Mouse (Mus musculus): ENCODE measurements around the gene Dst. TPM values are rescaled to one million over a fixed set of nuclear protein-coding genes. Genes with fewer than 3 reads are reported as not detected.

Dst gene
- total and polyA plus RNA-seq, 3 experiments = 0.08 to 0.60 TPM; not detected in 1

- Histone ChIP-seq H3K4me1 (ENCODE audit: control insufficient read depth in 1 of 2, insufficient read depth in 2 of 2, low read length in 2 of 2) (no peaks in the 10 kb centered on the region), H3K9ac (ENCODE audit: control insufficient read depth, low read depth, low read length, poor library complexity, severe bottlenecking) (no peak overlapping the region), H3K36me3 (ENCODE audit: control insufficient read depth in 1 of 2, insufficient read depth in 2 of 2, low read length in 2 of 2) (no peaks in the 10 kb centered on the region), H3K27ac (ENCODE audit: control insufficient read depth, low read depth, low read length) (no peak overlapping the region), H3K27me3 (ENCODE audit: control insufficient read depth in 1 of 2, insufficient read depth in 2 of 2, low read length in 2 of 2) (no peaks in the 10 kb centered on the region), H3K4me3 (ENCODE audit: control insufficient read depth in 1 of 2, insufficient read depth in 1 of 2, low read depth in 2 of 2, low read length in 2 of 2) (no peak overlapping the region), H3K9me3 (replicated peaks; ENCODE audit: insufficient read depth, low read length) (no peaks in the 10 kb centered on the region), H3K79me2 (ENCODE audit: control insufficient read depth, insufficient read depth, low read length, poor library complexity) (no peaks in the 10 kb centered on the region)
- no peak for TF ChIP-seq CHD2 (IDR thresholded peaks at IDR 0.05; ENCODE audit: low read length)
- no peak for TF ChIP-seq EP300 (IDR thresholded peaks at IDR 0.05; ENCODE audit: low read depth in 1 of 2, low read length in 2 of 2)
- no peak for TF ChIP-seq NRF1 (IDR thresholded peaks at IDR 0.05; ENCODE audit: insufficient read depth, low read depth, low read length, poor library complexity, severe bottlenecking)
- TF ChIP-seq MAFK (IDR thresholded peaks at IDR 0.05; ENCODE audit: borderline replicate concordance, low read depth, low read length) = no peak
- TF ChIP-seq ZKSCAN1 (IDR thresholded peaks at IDR 0.05; ENCODE audit: low read depth, low read length) = no peak
- TF ChIP-seq ZC3H11A (IDR thresholded peaks at IDR 0.05; ENCODE audit: low read depth, low read length) = no peak
- TF ChIP-seq MYC (IDR thresholded peaks at IDR 0.05; ENCODE audit: low read depth, low read length) = no peak
- TF ChIP-seq TAL1 (IDR thresholded peaks at IDR 0.05; ENCODE audit: low read length) = no peak
- no peak for TF ChIP-seq GATA1 (IDR thresholded peaks at IDR 0.05; ENCODE audit: low read depth, low read length)
- TF ChIP-seq USF1 (IDR thresholded peaks at IDR 0.05; ENCODE audit: low read depth, low read length) = no peak
- no peak for TF ChIP-seq MAX (IDR thresholded peaks at IDR 0.05; ENCODE audit: low read length)
- no peak for TF ChIP-seq CHD1 (IDR thresholded peaks at IDR 0.05; ENCODE audit: low read depth, low read length)
- no peak for TF ChIP-seq JUND (IDR thresholded peaks at IDR 0.05; ENCODE audit: low read depth, low read length)
- DNase-seq (ENCODE audit: low read depth, low spot score) = no peak
These were observed 248.0 kb downstream of the Dst start for GRCm38 (mm10) chr1:34156058-34156457.

GRCm38 (mm10) chr1:34157702-34158101 is 249.7 kb downstream of the Dst start:
- DNase-seq (ENCODE audit: low read depth, low spot score) = no peak
- no peaks in the 10 kb centered on the region for H3K4me1 ChIP-seq (ENCODE audit: control insufficient read depth in 1 of 2, insufficient read depth in 2 of 2, low read length in 2 of 2)
- H3K9ac ChIP-seq (ENCODE audit: control insufficient read depth, low read depth, low read length, poor library complexity, severe bottlenecking) = no peak overlapping the region
- H3K9me3 ChIP-seq (replicated peaks; ENCODE audit: insufficient read depth, low read length) = no peaks in the 10 kb centered on the region
- no peaks in the 10 kb centered on the region for H3K36me3 ChIP-seq (ENCODE audit: control insufficient read depth in 1 of 2, insufficient read depth in 2 of 2, low read length in 2 of 2)
- TF ChIP-seq TBP (IDR thresholded peaks at IDR 0.05; ENCODE audit: low read depth, low read length) (no peak), KAT2A (conservative IDR thresholded peaks at IDR 0.05; ENCODE audit: low read depth, low read length) (no peak), MYB (IDR thresholded peaks at IDR 0.05; ENCODE audit: low read depth, low read length) (no peak), GABPA (IDR thresholded peaks at IDR 0.05; ENCODE audit: low read depth, low read length) (no peak), NELFE (IDR thresholded peaks at IDR 0.05; ENCODE audit: low read depth, low read length) (no peak), GATA1 (IDR thresholded peaks at IDR 0.05; ENCODE audit: low read depth, low read length) (no peak), USF2 (IDR thresholded peaks at IDR 0.05; ENCODE audit: borderline replicate concordance in 1 of 2, insufficient read depth in 1 of 2, low read depth in 1 of 2, low read length in 2 of 2) (no peak), CHD2 (IDR thresholded peaks at IDR 0.05; ENCODE audit: low read length) (no peak), MAZ (IDR thresholded peaks at IDR 0.05; ENCODE audit: low read depth, low read length) (no peak), POLR2AphosphoS5 (IDR thresholded peaks at IDR 0.05; ENCODE audit: borderline replicate concordance, low read depth, low read length) (no peak), ZNF384 (IDR thresholded peaks at IDR 0.05; ENCODE audit: low read depth, low read length) (no peak), CHD1 (IDR thresholded peaks at IDR 0.05; ENCODE audit: low read depth, low read length) (no peak), UBTF (IDR thresholded peaks at IDR 0.05; ENCODE audit: borderline replicate concordance, insufficient read depth, low read depth, low read length) (no peak), MXI1 (IDR thresholded peaks at IDR 0.05; ENCODE audit: low read depth, low read length) (no peak), TCF12 (IDR thresholded peaks at IDR 0.05; ENCODE audit: low read depth, low read length) (no peak), ZC3H11A (IDR thresholded peaks at IDR 0.05; ENCODE audit: low read depth, low read length) (no peak), JUND (IDR thresholded peaks at IDR 0.05; ENCODE audit: low read depth, low read length) (no peak)
- H3K27ac ChIP-seq (ENCODE audit: control insufficient read depth, low read depth, low read length) = no peak overlapping the region
- H3K79me2 ChIP-seq (ENCODE audit: control insufficient read depth, insufficient read depth, low read length, poor library complexity) = no peaks in the 10 kb centered on the region
- H3K27me3 ChIP-seq (ENCODE audit: control insufficient read depth in 1 of 2, insufficient read depth in 2 of 2, low read length in 2 of 2) = no peaks in the 10 kb centered on the region
- H3K4me3 ChIP-seq (ENCODE audit: control insufficient read depth in 1 of 2, insufficient read depth in 1 of 2, low read depth in 2 of 2, low read length in 2 of 2) = no peak overlapping the region

Data from MEL (cell line).